Mouse (Mus musculus) liver, embryonic 14.5 days (tissue): Measurements from ENCODE around the gene Anapc1.

ENCODE experiments used
- CTCF ChIP-seq: IDR thresholded peaks from 2 replicates; pipeline ENCODE4 v1.5.1; 2016; ENCODE audit warnings: antibody characterized with exemption, low read depth, control low read depth
- EP300 ChIP-seq: IDR thresholded peaks from 2 replicates; pipeline ENCODE4 v1.6.1; 2016; ENCODE audit warnings: antibody characterized with exemption, low read depth

- TF ChIP-seq CTCF: no peak
- no peak for TF ChIP-seq EP300
These were observed 35.0 kb upstream of the Anapc1 start for GRCm38 (mm10) chr2:128722106-128722710.
